Mouse (Mus musculus) urinary bladder, postnatal 25 days (tissue): ENCODE results near the gene Cchcr1.
"Not testable (repeated sequence)": the region's sequence is repeated elsewhere in the genome, so short reads cannot be mapped to it uniquely, and the experiment has no call there.

ENCODE experiments used
- DNase-seq: peaks from one replicate; pipeline ENCODE4 v3.0.0; 2022; ENCODE audit warnings: low spot score

Cchcr1 gene

DNA sequence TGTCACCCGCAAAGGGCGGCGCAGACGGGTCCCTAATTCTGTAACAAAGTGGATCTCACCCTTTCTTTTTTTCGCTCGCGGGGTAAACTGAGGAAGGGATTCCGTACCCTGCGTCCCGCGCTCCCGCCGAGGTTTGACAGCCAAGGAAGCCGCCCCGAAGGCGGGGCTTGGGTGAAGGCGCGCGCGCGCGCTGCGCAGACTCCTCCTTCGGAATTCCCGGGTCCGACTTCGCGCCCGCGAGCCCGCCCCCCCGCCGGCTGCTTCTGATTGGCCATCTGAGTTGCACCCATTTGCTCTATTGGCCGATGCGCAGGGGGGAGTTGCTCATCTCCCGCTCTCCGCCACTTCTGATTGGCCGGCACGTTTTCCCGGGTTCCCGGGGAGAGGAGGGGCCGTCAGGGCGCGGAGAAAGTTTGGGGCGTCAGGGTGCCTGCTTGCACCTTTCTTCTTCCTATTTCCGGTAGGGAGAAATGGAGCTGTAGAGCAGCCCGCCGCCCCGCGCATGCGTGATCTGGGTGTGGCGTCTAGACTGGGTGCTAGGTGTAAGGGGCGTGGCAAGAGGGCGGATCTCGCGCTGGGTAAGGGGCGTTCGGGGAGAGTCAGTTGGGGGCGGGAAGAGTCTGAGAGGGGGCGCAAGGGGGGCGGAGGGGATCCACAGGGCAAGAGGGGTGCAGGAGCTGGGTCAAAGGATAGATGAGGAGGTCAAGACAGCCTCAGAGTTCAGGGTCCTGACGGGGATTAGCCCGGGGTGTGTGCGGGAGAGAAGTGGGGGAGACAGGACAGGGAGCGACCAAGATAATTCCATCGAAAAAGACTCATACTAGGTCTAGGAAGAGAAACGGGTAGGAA, at the start of gene Cchcr1, which contains the start of gene Tcf19:
Cchcr1 (plus strand) TSS at position 449 of the 849 bp plus-strand sequence.
Tcf19 (minus strand) TSS at position 173 of the 849 bp plus-strand sequence.
- DNase-seq: peak; percentile 94

DNA sequence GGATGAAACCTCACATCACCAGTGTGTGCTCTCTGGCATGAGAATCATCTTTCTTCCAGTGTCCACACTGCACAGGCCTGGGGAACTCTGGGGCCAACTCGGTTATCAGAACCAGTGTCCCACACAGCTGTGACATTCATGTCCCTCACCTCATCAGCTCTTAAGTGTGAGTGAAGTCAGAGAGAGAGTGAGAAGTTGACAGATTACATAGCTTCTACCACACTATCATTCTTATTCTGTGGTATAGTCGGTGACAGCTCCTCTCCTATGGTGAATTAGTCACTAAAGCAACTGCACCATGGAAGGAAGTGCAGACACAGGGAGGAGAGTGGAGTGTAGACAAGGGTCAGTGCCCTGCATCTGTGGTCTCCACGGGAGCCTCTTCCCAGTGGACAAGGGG, 48.0 kb upstream of the Cchcr1 start:
- not testable (repeated sequence) for DNase-seq

- no peak for DNase-seq
Measured at GRCm38 (mm10) chr17:35469842-35470751, 46.8 kb upstream of the Cchcr1 start, which contains the start of gene H2-Q10. TSS of gene H2-Q10 (plus strand) at chr17:35470089.

GRCm38 (mm10) chr17:35484066-35484465, 32.8 kb upstream of the Cchcr1 start:
- peak; percentile 62 for DNase-seq

GRCm38 (mm10) chr17:35485702-35486101, 31.2 kb upstream of the Cchcr1 start:
- DNase-seq: no peak

- no peak for DNase-seq
Measured at GRCm38 (mm10) chr17:35486726-35487125, 30.2 kb upstream of the Cchcr1 start.

DNA sequence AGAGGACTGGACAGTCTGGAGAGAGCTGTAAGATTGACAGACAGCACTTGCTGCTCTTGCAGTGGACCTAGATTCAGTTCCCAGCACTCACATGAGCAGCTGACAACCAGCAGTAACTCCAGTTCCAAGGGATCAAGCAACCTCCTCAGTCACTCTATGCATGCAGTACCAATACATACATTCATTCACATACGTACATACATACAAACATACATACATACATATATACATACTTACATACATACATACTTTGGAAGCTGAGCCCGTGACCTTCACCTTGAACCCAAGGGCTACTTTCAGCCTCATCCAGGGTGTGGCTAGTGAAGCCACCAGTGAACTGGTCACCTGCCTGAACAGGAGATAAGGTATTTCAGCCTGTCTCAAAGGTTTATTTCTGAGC, 28.9 kb upstream of the Cchcr1 start:
- DNase-seq: no peak

GRCm38 (mm10) chr17:35490320-35490719, 26.6 kb upstream of the Cchcr1 start:
- DNase-seq: no peak

DNA sequence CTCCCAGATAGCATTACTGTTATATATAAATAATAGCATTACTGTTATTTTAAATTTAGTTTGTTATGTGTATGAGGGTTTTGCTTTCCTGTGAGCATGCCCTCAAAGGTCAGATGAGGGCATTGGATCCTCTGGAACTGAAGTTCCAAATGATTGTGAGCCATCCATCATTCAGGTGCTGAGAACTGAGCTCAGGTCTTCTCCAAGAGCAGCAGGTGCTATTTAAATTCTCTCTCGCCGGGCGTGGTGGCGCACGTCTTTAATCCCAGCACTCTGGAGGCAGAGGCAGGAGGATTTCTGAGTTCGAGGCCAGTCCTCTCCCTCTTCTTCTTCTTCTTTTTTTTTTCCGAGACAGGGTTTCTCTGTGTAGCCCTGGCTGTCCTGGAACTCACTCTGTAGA, 19.8 kb upstream of the Cchcr1 start:
- no peak for DNase-seq

GRCm38 (mm10) chr17:35502226-35502625, 14.7 kb upstream of the Cchcr1 start:
- no peak for DNase-seq

DNA sequence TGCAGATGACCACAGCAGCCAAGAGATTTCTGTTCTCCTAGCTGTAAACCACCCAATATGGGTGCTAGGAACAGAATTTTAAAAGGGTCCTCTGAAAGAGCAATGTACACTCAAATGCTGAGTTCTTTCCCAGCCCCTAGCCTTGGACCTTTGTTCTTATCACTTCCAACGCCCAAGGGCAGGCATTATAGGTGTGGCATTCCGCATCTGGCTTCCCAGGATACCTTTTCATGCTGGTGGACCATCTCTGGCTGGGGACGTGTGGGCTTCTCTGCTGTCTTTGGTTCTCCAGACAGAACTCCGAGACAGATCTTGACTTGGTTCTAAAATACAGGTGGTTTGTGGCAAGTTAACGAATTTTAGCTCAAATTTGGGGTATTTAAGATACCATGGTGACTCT, 14.1 kb upstream of the Cchcr1 start:
- no peak for DNase-seq

DNA sequence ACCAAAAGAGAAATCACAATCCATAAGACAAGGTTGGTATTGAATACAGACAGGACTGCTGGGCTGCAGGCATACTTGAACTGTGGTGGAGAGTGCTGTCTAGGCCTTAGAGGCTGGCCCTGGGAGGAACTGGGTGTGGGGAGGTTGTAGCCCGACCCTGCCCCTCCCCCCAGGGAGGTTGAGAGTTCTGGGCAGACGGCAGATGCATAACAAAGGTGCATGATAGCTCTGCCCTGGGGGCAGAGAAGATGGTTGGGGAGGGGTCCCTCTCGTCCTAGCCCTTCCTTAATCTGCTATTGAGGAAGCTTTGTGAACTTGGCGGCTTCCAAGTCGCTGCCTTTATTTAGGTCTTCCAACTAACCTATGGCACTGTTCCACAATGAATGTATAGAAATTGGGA, 13.1 kb upstream of the Cchcr1 start:
- no peak for DNase-seq

- no peak for DNase-seq
Measured at GRCm38 (mm10) chr17:35504628-35505481, 12.0 kb upstream of the Cchcr1 start.

DNA sequence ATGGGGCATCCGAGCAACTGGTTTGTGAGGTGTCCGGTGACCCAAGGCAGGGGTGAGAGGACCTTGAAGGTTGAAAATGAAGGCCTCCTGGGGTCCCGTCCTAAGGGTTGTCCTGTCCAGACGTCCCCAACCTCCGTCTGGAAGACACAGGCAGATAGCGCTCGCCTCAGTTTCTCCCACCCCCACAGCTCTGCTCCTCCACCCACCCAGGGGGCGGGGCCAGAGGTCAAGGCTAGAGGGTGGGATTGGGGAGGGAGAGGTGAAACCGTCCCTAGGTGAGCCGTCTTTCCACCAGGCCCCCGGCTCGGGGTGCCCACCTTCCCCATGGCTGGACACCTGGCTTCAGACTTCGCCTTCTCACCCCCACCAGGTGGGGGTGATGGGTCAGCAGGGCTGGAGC, 11.1 kb upstream of the Cchcr1 start, which contains the start of gene Pou5f1:
Pou5f1 (plus strand) TSS at position 243 of the 400 bp plus-strand sequence.
- no peak for DNase-seq

DNA sequence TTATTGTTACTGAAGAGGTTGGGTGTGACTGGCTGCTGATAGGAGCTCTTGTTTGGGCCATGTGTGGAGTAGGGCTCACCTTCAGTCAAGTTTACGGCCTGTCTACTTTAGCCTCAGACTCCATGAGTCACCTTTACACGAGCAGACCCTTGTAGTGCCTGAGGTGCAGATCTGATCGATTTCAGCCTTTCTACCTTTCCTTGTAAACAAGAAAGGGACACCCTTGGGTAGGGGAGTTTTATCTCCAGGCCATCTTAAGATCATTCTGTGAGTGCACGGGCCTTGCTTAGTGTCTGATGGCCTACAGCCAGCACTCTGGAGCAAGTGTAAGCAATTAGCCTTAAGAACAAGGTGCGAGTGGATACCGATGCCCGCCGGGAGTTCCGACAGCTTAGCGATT, 10.0 kb upstream of the Cchcr1 start:
- DNase-seq: no peak

DNA sequence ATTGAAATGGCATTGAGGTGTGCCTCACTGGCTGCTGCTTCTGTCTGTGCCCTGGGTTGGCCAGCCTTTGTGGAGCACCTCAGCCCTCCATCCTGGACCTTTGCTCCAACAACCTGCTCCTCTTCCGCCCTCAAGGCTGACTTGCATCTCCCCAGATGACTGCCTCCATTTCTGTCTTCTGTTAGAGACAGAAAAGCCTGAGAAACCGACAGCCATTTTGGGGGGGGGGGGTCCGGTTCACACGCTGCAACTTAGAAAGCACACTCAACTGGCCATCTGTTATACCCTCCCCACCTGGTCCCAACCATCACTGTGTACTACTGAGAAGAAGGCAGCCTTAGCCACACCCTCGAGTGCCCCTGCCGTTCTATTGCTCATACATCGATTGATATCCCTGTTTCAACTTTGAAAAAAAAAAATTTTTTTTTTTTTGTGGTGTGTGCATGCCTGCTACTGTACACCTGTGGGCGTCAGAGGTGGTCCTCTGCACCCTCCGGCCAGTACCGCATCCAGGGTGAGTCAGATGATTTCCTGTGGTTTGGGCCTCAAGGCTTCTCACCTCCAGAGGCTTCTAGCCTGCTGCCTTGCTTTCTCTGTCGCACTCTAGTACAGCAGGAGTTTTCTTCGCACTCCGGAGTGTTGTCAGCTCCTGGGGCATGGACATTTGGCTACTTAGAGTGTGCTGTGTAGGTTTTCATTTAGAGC, 9.2 kb upstream of the Cchcr1 start:
- DNase-seq: no peak

DNA sequence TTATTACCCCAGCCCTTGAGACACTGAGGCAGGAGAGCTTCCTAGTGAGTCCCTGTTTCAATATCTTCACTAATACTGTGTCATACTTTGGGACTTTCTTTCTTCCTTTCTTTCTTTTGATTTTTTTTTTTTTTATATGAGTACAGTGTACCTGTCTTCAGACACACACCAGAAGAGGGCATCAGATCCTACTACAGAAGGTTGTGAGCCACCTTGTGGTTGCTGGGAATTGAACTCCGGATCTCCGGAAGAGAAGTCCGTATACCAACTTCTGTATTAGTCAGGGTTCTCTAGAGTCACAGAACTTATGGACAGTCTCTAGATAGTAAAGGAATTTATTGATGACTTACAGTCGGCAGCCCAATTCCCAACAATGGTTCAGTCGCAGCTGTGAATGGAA, 8.6 kb upstream of the Cchcr1 start:
- DNase-seq: not testable (repeated sequence)

DNA sequence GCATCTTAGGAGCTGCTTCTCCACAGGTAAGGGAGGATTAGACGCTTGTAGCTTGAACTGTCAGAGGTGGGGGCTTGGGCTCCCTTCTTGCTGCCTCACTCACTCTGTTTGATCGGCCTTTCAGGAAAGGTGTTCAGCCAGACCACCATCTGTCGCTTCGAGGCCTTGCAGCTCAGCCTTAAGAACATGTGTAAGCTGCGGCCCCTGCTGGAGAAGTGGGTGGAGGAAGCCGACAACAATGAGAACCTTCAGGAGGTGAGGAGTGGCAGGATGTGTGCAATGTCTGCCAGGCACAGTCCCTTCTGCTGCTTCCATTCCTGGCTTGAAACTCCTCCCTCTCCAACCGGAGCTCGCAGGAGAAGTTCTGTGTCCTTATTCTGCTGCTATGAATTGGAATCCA, 7.6 kb upstream of the Cchcr1 start:
- no peak for DNase-seq

GRCm38 (mm10) chr17:35512916-35513626, 3.8 kb upstream of the Cchcr1 start:
- no peak for DNase-seq

DNA sequence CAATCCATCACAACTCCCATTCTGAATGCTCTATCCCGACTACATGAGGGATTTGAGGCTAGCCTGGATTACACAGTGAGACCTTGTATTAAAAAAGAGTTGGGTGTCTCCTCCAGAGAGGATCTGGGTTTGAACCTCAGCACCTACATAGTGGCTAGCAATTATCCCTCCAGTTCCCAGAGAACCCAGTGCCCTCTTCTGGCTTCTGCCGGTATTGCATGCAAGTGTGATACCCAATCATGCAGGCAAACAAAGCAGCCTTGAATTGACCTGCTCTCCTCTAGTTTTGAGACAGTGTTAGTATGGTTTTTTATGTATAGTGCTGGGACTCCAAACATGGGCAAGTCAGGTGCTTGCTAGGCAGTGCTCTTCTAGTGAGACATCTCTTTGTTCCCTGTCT, 3.0 kb upstream of the Cchcr1 start:
- peak; percentile 69 for DNase-seq
